Mouse (Mus musculus): ENCODE data around the gene Fam216b.

GRCm38 (mm10) chr14:78059878-78060608 lies 28.8 kb downstream of the Fam216b start:
- no peak for TF ChIP-seq EP300 (IDR thresholded peaks at IDR 0.05; ENCODE audit: low read depth)
- no peak for TF ChIP-seq CTCF (IDR thresholded peaks at IDR 0.05; ENCODE audit: low read depth)
